Mouse (Mus musculus) E14TG2a.4 (cell line): ENCODE measurements around the gene Lhfpl5.
A peak's percentile ranks its signal among the peaks of the same experiment; 100 is the strongest.

Experiments used
- CTCF ChIP-seq: conservative IDR thresholded peaks from 2 replicates; pipeline ENCODE4 v1.5.1; 2014; ENCODE audit warnings: low read length
- NANOG ChIP-seq: IDR thresholded peaks from 2 replicates; pipeline ENCODE4 v1.6.1; 2014; ENCODE audit warnings: borderline replicate concordance, low read length, mixed read lengths

DNA sequence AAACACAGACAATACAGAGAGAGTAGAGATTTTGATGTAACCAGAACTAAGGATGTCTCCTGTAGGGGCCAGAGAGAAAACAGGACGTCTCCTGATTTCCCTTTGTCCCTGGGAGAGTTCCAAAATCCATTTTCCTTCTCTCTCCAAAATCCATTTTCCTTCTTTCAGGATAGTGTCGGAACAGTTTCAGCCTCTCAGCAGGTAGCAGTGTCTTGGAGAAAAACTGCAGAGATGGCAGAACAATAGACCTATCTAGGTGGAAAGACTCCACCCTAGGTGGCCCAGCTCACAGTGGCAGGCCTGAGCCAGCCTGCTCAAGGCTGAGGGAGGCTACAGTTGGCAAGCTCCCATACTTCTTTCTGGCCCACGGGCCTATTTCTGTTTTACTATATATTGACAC lies 7.9 kb upstream of the Lhfpl5 start:
- TF ChIP-seq CTCF (no peak), NANOG (peak; percentile 66)
